Mouse (Mus musculus): Measurements from ENCODE around the gene Zfp319. TPM values are rescaled to one million over a fixed set of nuclear protein-coding genes. Genes with fewer than 3 reads are reported as not detected.

Gene Zfp319
- polyA plus RNA-seq, 1 experiment from 2014 or later: 2.2 TPM

GRCm38 (mm10) chr8:95323201-95323600, 8.5 kb downstream of the Zfp319 start:
- H3K27ac ChIP-seq: no peak overlapping the region
- no peak overlapping the region for H3K9ac ChIP-seq
- peaks cover 34% of the 10 kb centered on the region for H3K36me3 ChIP-seq
- H3K4me2 ChIP-seq: no peak overlapping the region
- no peak overlapping the region for H3K4me3 ChIP-seq
- no peaks in the 10 kb centered on the region for H3K9me3 ChIP-seq (replicated peaks)
- 73% methylated on average over 3 of the region's 3 CpGs for WGBS (ENCODE audit: insufficient replicate concordance)
- peaks cover 13% of the 10 kb centered on the region for H3K4me1 ChIP-seq
- ATAC-seq: no peak
- H3K27me3 ChIP-seq (replicated peaks): peaks cover 50% of the 10 kb centered on the region

- Histone ChIP-seq H3K4me1 (peaks cover 13% of the 10 kb centered on the region), H3K9me3 (replicated peaks) (no peaks in the 10 kb centered on the region), H3K27ac (no peak overlapping the region), H3K36me3 (peaks cover 8% of the 10 kb centered on the region), H3K27me3 (replicated peaks) (peaks cover 58% of the 10 kb centered on the region), H3K4me2 (peak overlapping the region; percentile 76), H3K9ac (peak overlapping the region; percentile 46; the same call in 1 of the 2 replicates), H3K4me3 (peak overlapping the region; percentile 50)
- peak; percentile 67 for ATAC-seq
- 3% methylated on average over 41 of the region's 41 CpGs for WGBS (ENCODE audit: insufficient replicate concordance)
Observed at GRCm38 (mm10) chr8:95320224-95321139, 11.3 kb downstream of the Zfp319 start.

- H3K27me3 ChIP-seq (replicated peaks): peaks cover 36% of the 10 kb centered on the region
- no peaks in the 10 kb centered on the region for H3K9me3 ChIP-seq (replicated peaks)
- no peak for ATAC-seq
- no peak overlapping the region for H3K27ac ChIP-seq
- H3K4me1 ChIP-seq: peaks cover 5% of the 10 kb centered on the region
- no peak overlapping the region for H3K4me2 ChIP-seq
- no peak overlapping the region for H3K4me3 ChIP-seq
- H3K36me3 ChIP-seq: no peaks in the 10 kb centered on the region
- 57% methylated on average over 1 of the region's 1 CpGs for WGBS (ENCODE audit: insufficient replicate concordance)
- no peak overlapping the region for H3K9ac ChIP-seq
Observed at GRCm38 (mm10) chr8:95315350-95315749, 16.4 kb downstream of the Zfp319 start.

- Histone ChIP-seq H3K27me3 (replicated peaks) (peaks cover 30% of the 10 kb centered on the region), H3K36me3 (no peaks in the 10 kb centered on the region)
Observed at GRCm38 (mm10) chr8:95314707-95315106, 17.0 kb downstream of the Zfp319 start.

GRCm38 (mm10) chr8:95313857-95314256, 17.9 kb downstream of the Zfp319 start:
- no peak overlapping the region for H3K27ac ChIP-seq
- no peaks in the 10 kb centered on the region for H3K9me3 ChIP-seq (replicated peaks)
- no peaks in the 10 kb centered on the region for H3K4me1 ChIP-seq
- H3K9ac ChIP-seq: no peak overlapping the region
- H3K4me2 ChIP-seq: no peak overlapping the region
- H3K4me3 ChIP-seq: no peak overlapping the region
- peaks cover 21% of the 10 kb centered on the region for H3K27me3 ChIP-seq (replicated peaks)
- no peak for ATAC-seq
- 66% methylated on average over 6 of the region's 6 CpGs for WGBS (ENCODE audit: insufficient replicate concordance)
- H3K36me3 ChIP-seq: no peaks in the 10 kb centered on the region

More at GRCm38 (mm10) chr8:95314707-95315106, 17.0 kb downstream of the Zfp319 start:
- H3K4me2 ChIP-seq: no peak overlapping the region
- no peaks in the 10 kb centered on the region for H3K9me3 ChIP-seq (replicated peaks)
- no peak overlapping the region for H3K4me3 ChIP-seq
- no peak overlapping the region for H3K27ac ChIP-seq
- WGBS (ENCODE audit: insufficient replicate concordance): 54% methylated on average over 2 of the region's 2 CpGs
- ATAC-seq: no peak
- H3K4me1 ChIP-seq: no peaks in the 10 kb centered on the region
- no peak overlapping the region for H3K9ac ChIP-seq

GRCm38 (mm10) chr8:95312836-95313235, 18.9 kb downstream of the Zfp319 start:
- WGBS (ENCODE audit: insufficient replicate concordance): 59% methylated on average over 18 of the region's 18 CpGs
- H3K9ac ChIP-seq: no peak overlapping the region
- H3K27me3 ChIP-seq (replicated peaks): peaks cover 13% of the 10 kb centered on the region; the same call in 1 of the 2 replicates
- ATAC-seq: no peak
- H3K4me3 ChIP-seq: no peak overlapping the region
- no peaks in the 10 kb centered on the region for H3K4me1 ChIP-seq
- no peaks in the 10 kb centered on the region for H3K36me3 ChIP-seq
- H3K27ac ChIP-seq: no peak overlapping the region
- no peaks in the 10 kb centered on the region for H3K9me3 ChIP-seq (replicated peaks)
- no peak overlapping the region for H3K4me2 ChIP-seq

- ATAC-seq: no peak
- no peaks in the 10 kb centered on the region for H3K9me3 ChIP-seq (replicated peaks)
- no peak within 1 kb of the TSS for H3K4me3 ChIP-seq
- no peak within 1 kb of the TSS for H3K4me2 ChIP-seq
- WGBS (ENCODE audit: insufficient replicate concordance): 39% methylated on average over 6 of the region's 6 CpGs
- H3K27me3 ChIP-seq (replicated peaks): peaks cover 19% of the 10 kb centered on the region; the same call in 1 of the 2 replicates
- no peaks in the 10 kb centered on the region for H3K36me3 ChIP-seq
- no peak within 1 kb of the TSS for H3K9ac ChIP-seq
- H3K4me1 ChIP-seq: no peaks in the 10 kb centered on the region
- no peak within 1 kb of the TSS for H3K27ac ChIP-seq
Observed at GRCm38 (mm10) chr8:95310342-95310970, 21.3 kb downstream of the Zfp319 start, which contains the start of gene Tepp. Gene Tepp, plus strand, starts transcription at chr8:95310566.

- no peaks in the 10 kb centered on the region for H3K36me3 ChIP-seq
- no peaks in the 10 kb centered on the region for H3K4me1 ChIP-seq
- H3K4me2 ChIP-seq: no peak within 1 kb of the TSS
- 29% methylated on average over 6 of the region's 6 CpGs for WGBS (ENCODE audit: insufficient replicate concordance)
- H3K27ac ChIP-seq: no peak within 1 kb of the TSS
- ATAC-seq: no peak
- H3K9ac ChIP-seq: no peak within 1 kb of the TSS
- H3K27me3 ChIP-seq (replicated peaks): peaks cover 14% of the 10 kb centered on the region; the same call in 1 of the 2 replicates
- no peak within 1 kb of the TSS for H3K4me3 ChIP-seq
- H3K9me3 ChIP-seq (replicated peaks): no peaks in the 10 kb centered on the region
Observed at GRCm38 (mm10) chr8:95306431-95306830, 25.3 kb downstream of the Zfp319 start, which contains the start of gene Cngb1. Gene Cngb1, minus strand, starts transcription at chr8:95306585.

- no peak overlapping the region for H3K27ac ChIP-seq
- ATAC-seq: no peak
- H3K36me3 ChIP-seq: no peaks in the 10 kb centered on the region
- H3K4me1 ChIP-seq: no peaks in the 10 kb centered on the region
- peaks cover 20% of the 10 kb centered on the region; the same call in 1 of the 2 replicates for H3K27me3 ChIP-seq (replicated peaks)
- H3K9ac ChIP-seq: no peak overlapping the region
- no peak overlapping the region for H3K4me2 ChIP-seq
- H3K4me3 ChIP-seq: no peak overlapping the region
- 39% methylated on average over 4 of the region's 4 CpGs for WGBS (ENCODE audit: insufficient replicate concordance)
- H3K9me3 ChIP-seq (replicated peaks): no peaks in the 10 kb centered on the region
Observed at GRCm38 (mm10) chr8:95305526-95305925, 26.2 kb downstream of the Zfp319 start.

GRCm38 (mm10) chr8:95302410-95302809, 29.3 kb downstream of the Zfp319 start:
- H3K27ac ChIP-seq: no peak overlapping the region
- H3K9me3 ChIP-seq (replicated peaks): no peaks in the 10 kb centered on the region
- H3K9ac ChIP-seq: no peak overlapping the region
- H3K4me2 ChIP-seq: no peak overlapping the region
- ATAC-seq: no peak
- no peaks in the 10 kb centered on the region for H3K4me1 ChIP-seq
- no peaks in the 10 kb centered on the region for H3K36me3 ChIP-seq
- H3K4me3 ChIP-seq: no peak overlapping the region
- WGBS (ENCODE audit: insufficient replicate concordance): 7% methylated on average over 5 of the region's 5 CpGs
- H3K27me3 ChIP-seq (replicated peaks): peaks cover 29% of the 10 kb centered on the region; the same call in 1 of the 2 replicates

GRCm38 (mm10) chr8:95293891-95294290, 37.9 kb downstream of the Zfp319 start:
- Histone ChIP-seq H3K4me1 (0 out of 2 replicates have a peak, but pooled peaks cover 4% of the 10 kb centered on the region), H3K4me3 (no peak overlapping the region), H3K9me3 (replicated peaks) (no peaks in the 10 kb centered on the region), H3K27ac (no peak overlapping the region), H3K4me2 (no peak overlapping the region), H3K27me3 (replicated peaks) (no peaks in the 10 kb centered on the region; the same call in 1 of the 2 replicates), H3K36me3 (no peaks in the 10 kb centered on the region), H3K9ac (no peak overlapping the region)
- ATAC-seq: no peak; the same call in 1 of the 2 replicates
- WGBS (ENCODE audit: insufficient replicate concordance): 68% methylated on average over 7 of the region's 7 CpGs

- Histone ChIP-seq H3K4me2 (peak overlapping the region; percentile 8; the same call in 1 of the 2 replicates), H3K27ac (no peak overlapping the region), H3K9ac (no peak overlapping the region), H3K4me1 (0 out of 2 replicates have a peak, but pooled peaks cover 4% of the 10 kb centered on the region), H3K9me3 (replicated peaks) (no peaks in the 10 kb centered on the region), H3K4me3 (no peak overlapping the region), H3K27me3 (replicated peaks) (no peaks in the 10 kb centered on the region; the same call in 1 of the 2 replicates), H3K36me3 (no peaks in the 10 kb centered on the region)
- 54% methylated on average over 11 of the region's 11 CpGs for WGBS (ENCODE audit: insufficient replicate concordance)
- ATAC-seq: no peak
Observed at GRCm38 (mm10) chr8:95293172-95293571, 38.6 kb downstream of the Zfp319 start.
